Mouse (Mus musculus) left cerebral cortex, postnatal 25 days (tissue): ENCODE measurements around the gene Lgmn. TPM values are rescaled to one million over a fixed set of nuclear protein-coding genes. Genes with fewer than 3 reads are reported as not detected.

Experiments used
- DNase-seq, 2 experiments: peaks; one replicate each; pipeline ENCODE4 v3.0.0; 2022; ENCODE audit warnings: low spot score in 2 of 2, mixed read lengths in 1 of 2
- intact Hi-C: fragments of 180-260 bp; cut with DNase I; formaldehyde crosslinking; loops from one replicate; pipeline ENCODE4 v1.15.1; 2025
- total RNA-seq, 2 experiments: library from RNA; stranded (reverse); gene quantifications; 2 replicates each; pipeline ENCODE4 v1.2.3; 2021

Lgmn gene
- total RNA-seq, 2 experiments from 2014 or later, result 106 to 109 TPM

- no peak for DNase-seq
- intact Hi-C loops, result no loop called here
These were observed 78.1 kb downstream of the Lgmn start for GRCm38 (mm10) chr12:102361189-102362161.

- DNase-seq, result no peak
- intact Hi-C loops, result no loop called here
These were observed 80.2 kb downstream of the Lgmn start for GRCm38 (mm10) chr12:102359390-102359789.

GRCm38 (mm10) chr12:102356781-102357180 lies 82.8 kb downstream of the Lgmn start:
- no peak for DNase-seq
- intact Hi-C loops, result no loop called here

- DNase-seq, result no peak
- intact Hi-C loops, result no loop called here
These were observed 83.8 kb downstream of the Lgmn start for GRCm38 (mm10) chr12:102355784-102356183.

GRCm38 (mm10) chr12:102354126-102354984 lies 85.3 kb downstream of the Lgmn start:
- intact Hi-C loops, result no loop called here
- no peak for DNase-seq

GRCm38 (mm10) chr12:102350997-102351396 lies 88.6 kb downstream of the Lgmn start:
- no peak for DNase-seq
- intact Hi-C loops, result no loop called here

- intact Hi-C loops, result loop anchor here (5.0 kb wide), 1 partner anchor 206 kb away; no protein-coding TSS in a partner anchor
- DNase-seq, result no peak
These were observed 91.2 kb downstream of the Lgmn start for GRCm38 (mm10) chr12:102348447-102348846.

GRCm38 (mm10) chr12:102346507-102346906 lies 93.1 kb downstream of the Lgmn start:
- peak; percentile 34 to 51 for DNase-seq
- intact Hi-C loops, result loop anchor here (5.0 kb wide), 1 partner anchor 204 kb away; no protein-coding TSS in a partner anchor

- peak in 1 of 2 experiments; percentile 5 for DNase-seq
- intact Hi-C loops, result loop anchor here (5.0 kb wide), 1 partner anchor 203 kb away; no protein-coding TSS in a partner anchor
These were observed 94.4 kb downstream of the Lgmn start for GRCm38 (mm10) chr12:102345031-102345815.

Other genes with a start within 250 kb of the Lgmn start
- gene Rin3, start 156.8 kb downstream of the Lgmn start, total RNA-seq, result 1 to 10 TPM; 2.7 to 3.1 TPM
- gene Golga5, start 29.3 kb upstream of the Lgmn start, total RNA-seq, result 10 to 100 TPM; 26.1 to 28.2 TPM
- 100 to 1,000 TPM; 177 to 186 TPM for gene Chga, start 115.2 kb upstream of the Lgmn start, total RNA-seq